Mouse (Mus musculus) neural tube, embryonic 11.5 days (tissue): ENCODE data around the gene Tenm4. TPM values are rescaled to one million over a fixed set of nuclear protein-coding genes. Genes with fewer than 3 reads are reported as not detected.

Experiments
- ATAC-seq: fragments of 200-750 bp; cut with Nextera tagmentation; 2 replicates; pipeline ENCODE4 v1.8.0; 2017; ENCODE audit warnings: moderate number of reproducible peaks, mild to moderate bottlenecking, moderate TSS enrichment, moderate library complexity; ENCODE audit not compliant: insufficient read depth, low FRiP score, low TSS enrichment
- DNase-seq: peaks from one replicate; pipeline ENCODE4 v3.0.0-alpha.2; 2015; ENCODE audit warnings: low spot score
- H3K27ac ChIP-seq: fragments of 300-500 bp; sonication (generic); 2 replicates; pipeline ENCODE4 v1.5.1; 2014; ENCODE audit warnings: low read depth, mild to moderate bottlenecking, low read length
- H3K27me3 ChIP-seq: fragments of 300-500 bp; sonication (generic); 2 replicates; pipeline ENCODE4 v1.6.1; 2014; ENCODE audit warnings: mild to moderate bottlenecking, low read length, mixed read lengths; ENCODE audit not compliant: control insufficient read depth, insufficient read depth
- H3K36me3 ChIP-seq: fragments of 300-500 bp; sonication (generic); 2 replicates; pipeline ENCODE4 v1.6.1; 2014; ENCODE audit warnings: mild to moderate bottlenecking, low read length, moderate library complexity, mixed read lengths; ENCODE audit not compliant: control insufficient read depth, insufficient read depth
- H3K4me1 ChIP-seq: fragments of 300-500 bp; sonication (generic); 2 replicates; pipeline ENCODE4 v1.6.1; 2014; ENCODE audit warnings: low read length, mixed read lengths; ENCODE audit not compliant: control insufficient read depth, insufficient read depth
- H3K4me2 ChIP-seq: fragments of 300-500 bp; sonication (generic); 2 replicates; pipeline ENCODE4 v1.6.1; 2014; ENCODE audit warnings: low read depth, mild to moderate bottlenecking, moderate library complexity
- H3K4me3 ChIP-seq: fragments of 300-500 bp; sonication (generic); 2 replicates; pipeline ENCODE4 v1.5.1; 2014; ENCODE audit warnings: low read depth, low read length
- H3K9ac ChIP-seq: fragments of 300-500 bp; sonication (generic); 2 replicates; pipeline ENCODE4 v1.6.1; 2014; ENCODE audit warnings: mild to moderate bottlenecking, low read length
- H3K9me3 ChIP-seq: fragments of 300-500 bp; sonication (generic); 2 replicates; pipeline ENCODE4 v1.6.1; 2016; ENCODE audit warnings: low read length; ENCODE audit not compliant: control insufficient read depth
- WGBS: fragments of 180-500 bp; shearing (Covaris S2); extraction: QIAGEN DNeasy Blood & Tissue Kit; methylation state at CpG from one replicate; pipeline ENCODE4 v1.1.7; 2014; 5-methylcytosine and 5-hydroxymethylcytosine counted together
- polyA plus RNA-seq: library from polyadenylated mRNA; unstranded; fragments of >200 nt; fragmentation: Nextera tagmentation; extraction: Ambion mirVana; gene quantifications from 2 replicates; pipeline ENCODE4 v1.2.1, GENCODE M21; 2014

The Tenm4 gene
- polyA plus RNA-seq, 1 experiment from 2014 or later: 32.7 TPM

- Histone ChIP-seq H3K4me1 (peaks cover 2% of the 10 kb centered on the region; the same call in 1 of the 2 replicates), H3K4me2 (no peak overlapping the region), H3K27me3 (no peaks in the 10 kb centered on the region), H3K4me3 (no peak overlapping the region), H3K9ac (no peak overlapping the region), H3K27ac (no peak overlapping the region), H3K9me3 (no peaks in the 10 kb centered on the region), H3K36me3 (no peaks in the 10 kb centered on the region)
- DNase-seq (no peak), ATAC-seq (no peak)
- 88% methylated on average over 6 of the region's 6 CpGs for WGBS
These were observed 569.6 kb downstream of the Tenm4 start for GRCm38 (mm10) chr7:96740631-96741030.

- Histone ChIP-seq H3K4me3 (no peak overlapping the region), H3K9me3 (no peaks in the 10 kb centered on the region), H3K27me3 (no peaks in the 10 kb centered on the region), H3K27ac (no peak overlapping the region), H3K9ac (no peak overlapping the region), H3K4me2 (no peak overlapping the region), H3K4me1 (peaks cover 7% of the 10 kb centered on the region; the same call in 1 of the 2 replicates), H3K36me3 (no peaks in the 10 kb centered on the region)
- no peak for DNase-seq
- WGBS: 65% methylated on average over 7 of the region's 7 CpGs
- ATAC-seq: no peak
These were observed 571.2 kb downstream of the Tenm4 start for GRCm38 (mm10) chr7:96742221-96742620.

- H3K4me3 ChIP-seq: no peak overlapping the region
- ATAC-seq (peak; percentile 68), DNase-seq (peak; percentile 70)
- no peaks in the 10 kb centered on the region for H3K36me3 ChIP-seq
- H3K9ac ChIP-seq: 0 out of 2 replicates have a peak overlapping the region, but pooled peaks have one; percentile 29
- H3K4me1 ChIP-seq: peaks cover 13% of the 10 kb centered on the region
- no peaks in the 10 kb centered on the region for H3K27me3 ChIP-seq
- no peak overlapping the region for H3K4me2 ChIP-seq
- H3K27ac ChIP-seq: peak overlapping the region; percentile 47
- no peaks in the 10 kb centered on the region for H3K9me3 ChIP-seq
- 18% methylated on average over 6 of the region's 6 CpGs for WGBS
These were observed 574.9 kb downstream of the Tenm4 start for GRCm38 (mm10) chr7:96745956-96746355.

- no peaks in the 10 kb centered on the region for H3K9me3 ChIP-seq
- H3K27ac ChIP-seq: no peak overlapping the region
- H3K36me3 ChIP-seq: no peaks in the 10 kb centered on the region
- no peak for ATAC-seq
- H3K4me1 ChIP-seq: peaks cover 13% of the 10 kb centered on the region
- no peak overlapping the region for H3K4me3 ChIP-seq
- no peak for DNase-seq
- H3K27me3 ChIP-seq: no peaks in the 10 kb centered on the region
- no peak overlapping the region for H3K9ac ChIP-seq
- no peak overlapping the region for H3K4me2 ChIP-seq
- 72% methylated on average over 4 of the region's 4 CpGs for WGBS
These were observed 575.7 kb downstream of the Tenm4 start for GRCm38 (mm10) chr7:96746706-96747105.

GRCm38 (mm10) chr7:96748538-96749045, 577.5 kb downstream of the Tenm4 start:
- 71% methylated on average over 6 of the region's 7 CpGs for WGBS
- Histone ChIP-seq H3K4me3 (no peak overlapping the region), H3K27me3 (no peaks in the 10 kb centered on the region), H3K9ac (no peak overlapping the region), H3K4me1 (peaks cover 13% of the 10 kb centered on the region), H3K27ac (no peak overlapping the region), H3K4me2 (no peak overlapping the region), H3K36me3 (no peaks in the 10 kb centered on the region), H3K9me3 (no peaks in the 10 kb centered on the region)
- no peak for ATAC-seq
- DNase-seq: no peak

- Histone ChIP-seq H3K27me3 (no peaks in the 10 kb centered on the region), H3K27ac (no peak overlapping the region), H3K4me3 (no peak overlapping the region), H3K4me1 (peaks cover 13% of the 10 kb centered on the region), H3K4me2 (no peak overlapping the region), H3K9ac (no peak overlapping the region), H3K9me3 (no peaks in the 10 kb centered on the region), H3K36me3 (no peaks in the 10 kb centered on the region)
- DNase-seq: no peak
- no peak for ATAC-seq
- WGBS: 58% methylated on average over 8 of the region's 8 CpGs
These were observed 578.7 kb downstream of the Tenm4 start for GRCm38 (mm10) chr7:96749753-96750152.

GRCm38 (mm10) chr7:96751236-96751635, 580.2 kb downstream of the Tenm4 start:
- H3K4me1 ChIP-seq: peaks cover 6% of the 10 kb centered on the region; the same call in 1 of the 2 replicates
- DNase-seq: no peak

GRCm38 (mm10) chr7:96752776-96753175, 581.7 kb downstream of the Tenm4 start:
- H3K27me3 ChIP-seq: no peaks in the 10 kb centered on the region
- H3K9ac ChIP-seq: no peak overlapping the region
- DNase-seq (no peak), ATAC-seq (no peak)
- H3K4me3 ChIP-seq: no peak overlapping the region
- 94% methylated on average over 2 of the region's 2 CpGs for WGBS
- H3K9me3 ChIP-seq: no peaks in the 10 kb centered on the region
- H3K36me3 ChIP-seq: no peaks in the 10 kb centered on the region
- no peak overlapping the region for H3K4me2 ChIP-seq
- H3K4me1 ChIP-seq: peaks cover 9% of the 10 kb centered on the region
- no peak overlapping the region for H3K27ac ChIP-seq

More at GRCm38 (mm10) chr7:96751236-96751635, 580.2 kb downstream of the Tenm4 start:
- Histone ChIP-seq H3K4me3 (no peak overlapping the region), H3K9me3 (no peaks in the 10 kb centered on the region), H3K36me3 (no peaks in the 10 kb centered on the region), H3K4me2 (no peak overlapping the region), H3K27ac (no peak overlapping the region), H3K27me3 (no peaks in the 10 kb centered on the region), H3K9ac (no peak overlapping the region)
- ATAC-seq: no peak
- 95% methylated on average over 2 of the region's 2 CpGs for WGBS

GRCm38 (mm10) chr7:96753335-96754095, 582.5 kb downstream of the Tenm4 start:
- peaks cover 6% of the 10 kb centered on the region; the same call in 1 of the 2 replicates for H3K4me1 ChIP-seq
- H3K36me3 ChIP-seq: no peaks in the 10 kb centered on the region

More at GRCm38 (mm10) chr7:96753335-96754095, 582.5 kb downstream of the Tenm4 start:
- Histone ChIP-seq H3K4me3 (no peak overlapping the region), H3K27ac (no peak overlapping the region), H3K4me2 (no peak overlapping the region), H3K27me3 (no peaks in the 10 kb centered on the region), H3K9ac (no peak overlapping the region), H3K9me3 (no peaks in the 10 kb centered on the region)
- 56% methylated on average over 4 of the region's 4 CpGs for WGBS
- ATAC-seq (no peak), DNase-seq (no peak)
